Mouse (Mus musculus): Measurements from ENCODE around the gene Hal. TPM values are rescaled to one million over a fixed set of nuclear protein-coding genes. Genes with fewer than 3 reads are reported as not detected.
A peak's percentile ranks its signal among the peaks of the same experiment; 100 is the strongest.
"Not testable (repeated sequence)": the region's sequence is repeated elsewhere in the genome, so short reads cannot be mapped to it uniquely, and the experiment has no call there.

Gene Hal
- total RNA-seq, 2 experiments from 2014 or later = 0.26 to 0.62 TPM

DNA sequence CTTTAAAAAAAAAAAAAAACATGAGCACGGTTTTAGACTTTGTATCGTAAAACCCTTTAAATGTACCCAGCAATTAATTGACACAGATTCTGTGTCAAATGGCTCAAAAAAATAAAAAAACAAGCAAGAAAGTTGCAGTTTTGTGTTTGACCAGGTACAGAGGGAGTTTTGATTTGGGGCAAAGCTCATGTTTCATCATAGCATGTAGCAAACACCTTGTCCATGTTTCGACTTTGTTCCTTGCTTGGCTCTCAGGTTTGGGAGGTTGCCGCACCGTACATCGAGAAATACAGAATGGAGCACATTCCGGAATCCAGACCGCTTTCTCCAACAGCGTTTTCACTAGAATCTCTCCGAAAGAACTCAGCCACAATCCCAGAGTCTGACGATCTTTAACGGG, 27.4 kb downstream of the Hal start:
- DNase-seq (ENCODE audit: low spot score) = no peak

DNA sequence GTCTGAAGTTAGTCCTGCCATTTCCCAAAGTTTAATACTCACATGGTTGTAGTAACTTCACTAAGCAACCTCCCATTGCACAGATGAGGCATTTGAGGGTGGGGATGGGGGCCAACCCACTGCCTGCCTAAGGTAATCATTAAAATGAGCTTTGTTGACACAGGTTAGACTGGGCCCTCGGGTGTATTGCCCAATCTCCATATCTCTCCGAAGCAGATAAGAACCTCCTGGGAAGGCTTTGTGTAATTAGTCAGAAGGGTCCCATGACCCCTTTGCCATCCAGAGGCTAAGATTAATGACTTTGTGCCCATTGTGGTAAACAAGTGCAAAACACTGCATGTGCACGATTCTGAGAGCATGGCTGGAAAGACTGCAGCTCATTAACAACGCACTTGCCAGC, 29.2 kb downstream of the Hal start:
- DNase-seq (ENCODE audit: low spot score) = no peak

- no peak for DNase-seq (ENCODE audit: low spot score)
These were observed 29.6 kb downstream of the Hal start for GRCm38 (mm10) chr10:93518186-93518585.

GRCm38 (mm10) chr10:93518620-93519019, 30.1 kb downstream of the Hal start:
- DNase-seq (ENCODE audit: low spot score) = no peak

DNA sequence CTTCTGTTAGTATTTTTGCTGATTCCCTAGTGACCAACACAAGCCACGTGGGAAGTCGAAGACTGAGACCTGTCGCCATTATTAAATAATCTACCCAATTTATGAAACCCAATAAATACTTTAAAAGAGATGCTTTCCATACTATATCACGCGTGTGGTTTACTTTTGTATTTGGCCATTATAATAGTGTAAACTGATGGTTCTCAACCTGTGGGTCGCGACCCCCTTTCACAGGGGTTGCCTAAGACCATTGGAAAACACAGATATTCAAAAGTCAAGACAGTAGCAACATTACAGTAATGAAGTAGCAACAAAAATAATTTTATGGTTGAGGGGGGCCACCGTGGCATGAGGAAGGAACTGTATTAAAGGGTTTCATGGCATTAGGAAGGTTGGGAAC, 30.6 kb downstream of the Hal start:
- no peak for DNase-seq (ENCODE audit: low spot score)

- no peak for DNase-seq (ENCODE audit: low spot score)
These were observed 31.2 kb downstream of the Hal start for GRCm38 (mm10) chr10:93519756-93520155.

- DNase-seq (ENCODE audit: low spot score) = no peak
These were observed 32.4 kb downstream of the Hal start for GRCm38 (mm10) chr10:93520994-93521393.

DNA sequence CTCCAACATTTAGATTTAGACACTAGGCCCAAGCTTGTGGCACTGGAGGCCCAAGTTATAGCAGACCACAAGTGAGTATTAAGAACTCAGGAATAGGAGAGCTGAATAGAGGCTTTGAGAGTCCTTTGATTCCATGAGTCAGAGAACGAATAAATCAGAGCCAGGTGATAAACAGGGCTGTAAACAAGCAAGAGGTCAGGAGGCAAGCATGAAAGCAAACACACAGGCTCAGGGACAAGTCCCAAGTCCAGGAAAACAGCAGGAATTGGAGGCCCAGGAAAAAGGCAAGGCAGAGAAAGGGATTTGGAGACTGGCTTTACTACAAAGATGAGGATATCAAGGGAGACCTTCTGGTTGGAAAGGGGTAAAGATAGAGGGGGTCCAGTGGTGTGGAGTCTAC, 36.8 kb downstream of the Hal start:
- no peak for DNase-seq (ENCODE audit: low spot score)

DNA sequence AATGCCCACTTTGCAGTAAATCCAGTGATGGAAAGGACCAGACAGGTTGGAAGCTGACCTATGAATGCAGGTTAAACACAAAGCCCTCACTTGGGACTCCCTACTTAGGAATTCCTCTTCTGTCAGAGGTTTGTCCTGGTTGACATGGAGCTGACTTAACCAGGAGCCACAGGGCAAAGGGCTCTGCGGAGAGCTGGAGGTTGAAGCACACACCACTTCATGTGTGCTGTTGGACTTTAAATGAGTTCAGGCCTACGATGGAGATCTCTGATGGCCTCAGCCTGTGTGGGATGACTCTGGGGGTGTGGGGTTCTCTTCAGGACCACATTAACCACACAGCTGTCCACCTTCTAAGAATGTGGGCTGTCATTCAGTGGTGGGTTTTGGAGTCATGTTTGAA, 49.7 kb downstream of the Hal start:
- DNase-seq (ENCODE audit: low spot score) = no peak

- no peak for DNase-seq (ENCODE audit: low spot score)
These were observed 50.2 kb downstream of the Hal start for GRCm38 (mm10) chr10:93538818-93539217.

- DNase-seq (ENCODE audit: low spot score) = peak; percentile 76
These were observed 51.3 kb downstream of the Hal start, which contains the start of gene Amdhd1 for GRCm38 (mm10) chr10:93539775-93540430. TSS of gene Amdhd1 (minus strand) at chr10:93540033.

- DNase-seq (ENCODE audit: low spot score) = no peak
These were observed 52.1 kb downstream of the Hal start, which contains the start of gene Ccdc38 for GRCm38 (mm10) chr10:93540431-93541210. TSS of gene Ccdc38 (plus strand) at chr10:93540632.

DNA sequence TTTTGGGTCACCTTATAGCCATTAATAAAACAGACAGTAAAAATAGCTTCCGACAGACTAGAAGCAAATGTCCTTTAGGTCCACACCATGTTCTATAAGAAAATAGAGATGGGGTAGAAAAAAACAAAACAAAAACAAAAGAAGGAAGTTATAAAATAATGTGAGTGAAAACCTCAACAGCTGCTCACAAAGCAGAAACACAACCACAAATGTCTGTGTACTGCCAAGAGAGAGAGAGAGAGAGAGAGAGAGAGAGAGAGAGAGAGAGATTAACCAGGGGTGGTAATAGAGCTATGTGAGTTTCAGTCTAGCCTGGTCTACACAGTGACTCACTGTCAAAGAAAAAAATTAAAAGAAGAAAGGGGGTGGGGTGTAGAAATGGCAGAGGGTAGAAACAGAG, 53.0 kb downstream of the Hal start:
- DNase-seq (ENCODE audit: low spot score) = no peak

GRCm38 (mm10) chr10:93542356-93542755, 53.8 kb downstream of the Hal start:
- DNase-seq (ENCODE audit: low spot score) = no peak

DNA sequence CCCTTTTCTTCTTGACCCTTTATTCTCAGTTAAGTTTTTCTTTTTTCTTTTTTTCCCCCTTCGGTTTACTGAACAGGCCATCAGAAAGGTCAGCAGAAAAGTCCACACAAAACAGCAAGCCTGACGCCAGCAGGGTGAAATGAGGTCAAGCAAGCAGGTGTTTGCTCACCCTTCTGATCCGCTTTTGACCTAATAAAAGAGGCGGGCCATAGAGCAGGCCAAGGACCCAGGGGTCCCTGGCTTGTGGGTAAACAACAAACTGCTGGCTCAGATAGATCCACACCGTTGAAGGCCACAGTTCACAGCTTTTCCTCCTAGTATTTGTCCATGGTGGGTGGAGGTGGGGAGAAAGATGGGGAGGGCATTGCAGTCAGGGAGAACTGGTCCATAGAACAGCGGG, 54.6 kb downstream of the Hal start:
- DNase-seq (ENCODE audit: low spot score) = no peak

- no peak for DNase-seq (ENCODE audit: low spot score)
These were observed 55.6 kb downstream of the Hal start for GRCm38 (mm10) chr10:93544172-93544571.

GRCm38 (mm10) chr10:93547741-93548270, 59.2 kb downstream of the Hal start:
- no peak for DNase-seq (ENCODE audit: low spot score)

DNA sequence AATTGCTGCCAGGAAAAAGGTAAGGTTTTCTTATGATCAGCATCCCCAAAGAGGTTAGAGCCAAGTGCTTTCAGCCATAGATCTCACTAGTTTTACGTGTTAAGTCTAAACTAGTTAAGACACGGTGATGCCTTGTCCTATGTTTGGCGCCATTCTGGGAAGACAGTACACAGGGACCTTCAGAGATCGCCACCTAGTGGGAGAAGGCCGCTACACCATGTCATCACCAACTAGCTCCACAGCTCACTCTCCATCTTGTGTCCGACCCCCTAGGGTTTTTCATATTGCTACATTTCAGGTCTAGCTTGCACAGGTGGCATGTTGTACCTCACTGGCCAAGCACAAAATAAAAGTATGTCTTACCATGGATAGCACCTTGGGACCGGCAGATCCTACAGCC, 60.4 kb downstream of the Hal start:
- DNase-seq (ENCODE audit: low spot score) = peak; percentile 72

DNA sequence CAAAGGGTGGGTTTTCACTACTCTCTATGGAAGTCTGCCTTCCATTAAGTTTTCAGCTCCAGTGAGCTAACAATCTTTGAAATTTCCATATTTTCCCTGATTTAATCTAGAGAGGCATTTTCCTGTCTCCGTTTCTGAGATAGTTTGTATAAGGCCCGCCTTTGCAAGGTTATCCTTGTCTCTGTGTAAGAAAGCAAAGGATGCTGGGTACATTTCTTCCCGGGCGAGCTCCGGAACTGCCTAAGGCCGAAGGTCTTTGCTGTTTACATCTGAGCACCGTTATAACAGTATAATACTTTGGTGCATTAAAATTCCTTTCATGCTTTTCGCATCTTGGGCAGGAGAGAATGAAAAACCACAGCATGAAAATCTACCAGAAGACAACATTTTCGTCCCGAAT, 61.3 kb downstream of the Hal start:
- no peak for DNase-seq (ENCODE audit: low spot score)

DNA sequence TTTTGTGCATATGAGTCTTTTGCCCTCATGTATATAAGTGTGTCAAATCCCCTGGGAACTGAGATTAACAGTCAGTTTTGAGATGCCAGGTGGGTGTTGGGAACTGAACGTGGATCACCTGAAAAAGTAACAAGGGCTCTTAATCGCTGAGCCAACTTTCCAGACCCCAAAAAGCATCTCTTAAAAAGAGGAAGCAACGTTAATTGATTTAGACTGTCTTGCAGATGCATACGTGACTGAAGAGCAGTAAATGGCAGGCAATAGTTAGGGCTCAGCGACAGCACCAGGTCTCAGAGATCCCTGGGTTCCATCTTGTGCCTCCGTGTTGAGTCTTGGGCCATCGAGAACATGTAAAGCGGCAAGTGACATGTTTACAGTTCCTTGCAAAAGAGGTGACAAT, 64.0 kb downstream of the Hal start:
- DNase-seq (ENCODE audit: low spot score) = no peak

DNA sequence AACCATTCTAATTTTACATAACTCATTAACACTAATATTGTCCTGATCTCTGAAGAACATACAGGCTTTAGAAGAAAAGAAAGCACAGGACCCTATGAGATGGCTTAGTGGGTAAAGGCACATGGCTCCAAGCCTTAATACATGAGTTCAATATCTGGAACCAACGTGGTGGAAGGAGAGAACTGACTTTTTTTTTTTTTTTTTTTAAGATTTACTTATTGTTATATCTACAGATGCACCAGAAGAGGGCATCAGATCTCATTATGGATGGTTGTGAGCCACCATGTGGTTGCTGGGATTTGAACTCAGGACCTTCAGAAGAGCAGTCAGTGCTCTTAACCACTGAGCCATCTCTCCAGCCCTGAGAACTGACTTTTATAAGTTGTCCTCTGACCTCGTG, 69.4 kb downstream of the Hal start:
- not testable (repeated sequence) for DNase-seq (ENCODE audit: low spot score)

- no peak for DNase-seq (ENCODE audit: low spot score)
These were observed 71.2 kb downstream of the Hal start for GRCm38 (mm10) chr10:93559786-93560185.
